Comparison of ENCODE assay signal across 8 mouse cellular contexts in genomic region chr3:131489657-131490142, GRCm38 (mm10). TPM values are rescaled to one million over a fixed set of nuclear protein-coding genes. Genes with fewer than 3 reads are reported as not detected.
DNase-seq lines count a peak whose midpoint lies in the region; ATAC-seq and TF ChIP-seq lines count a peak whose summit lies in the region.

No protein-coding gene starts in this region.

- TF ChIP-seq CTCF in C2C12 (IDR thresholded peaks at IDR 0.05; ENCODE audit: control insufficient read depth, insufficient read depth, insufficient read length): no peak
- no peak for TF ChIP-seq CTCF in heart, adult 2 months (IDR thresholded peaks at IDR 0.05)
- TF ChIP-seq CTCF in liver, embryonic 14.5 days (IDR thresholded peaks at IDR 0.05; ENCODE audit: low read depth): no peak

- H3K27ac ChIP-seq in heart, adult 2 months: peak overlapping the region; percentile 70
- H3K27ac ChIP-seq in liver, embryonic 14.5 days: no peak overlapping the region
- no peak overlapping the region for H3K27ac ChIP-seq in neural tube, embryonic 12.5 days

- peaks cover 52% of the 10 kb centered on the region for H3K79me2 ChIP-seq in C2C12 (ENCODE audit: control insufficient read depth, insufficient read depth)
- H3K79me2 ChIP-seq in heart, adult 2 months (replicated peaks; ENCODE audit: control insufficient read depth, insufficient read depth, low read length): no peaks in the 10 kb centered on the region

- DNase-seq in adipocyte (ENCODE audit: low spot score): peak; percentile 41
- peak; percentile 65 for DNase-seq in embryo, embryonic 9.5 days (ENCODE audit: extremely low spot score)
- no peak for DNase-seq in heart, adult 2 months
- DNase-seq in kidney, adult 8-10 months: peak; percentile 81 to 84
- no peak for DNase-seq in liver, embryonic 14.5 days (ENCODE audit: low read depth in 3 of 3, low spot score in 3 of 3)
- no peak for DNase-seq in natural killer cell, adult 2 months (ENCODE audit: low spot score in 2 of 2)

- peak overlapping the region; percentile 65 for H3K9ac ChIP-seq in heart, adult 2 months (ENCODE audit: low read depth, low read length)
- peak overlapping the region; percentile 40; the same call in 1 of the 2 replicates for H3K9ac ChIP-seq in liver, embryonic 14.5 days (replicated peaks)
- peak overlapping the region; percentile 64 for H3K9ac ChIP-seq in neural tube, embryonic 12.5 days

- H3K4me1 ChIP-seq in heart, adult 2 months (ENCODE audit: control insufficient read depth, insufficient read depth, low read length): peaks cover 4% of the 10 kb centered on the region
- 0 out of 4 replicates have a peak, but pooled peaks cover 0 to 3% of the 10 kb centered on the region in 2 experiments for H3K4me1 ChIP-seq in liver, embryonic 14.5 days (replicated peaks; ENCODE audit: control insufficient read depth in 2 of 2, insufficient read depth in 2 of 2, low read length in 1 of 2)
- H3K4me1 ChIP-seq in neural tube, embryonic 12.5 days: peaks cover 14% of the 10 kb centered on the region

- no peaks in the 10 kb centered on the region for H3K27me3 ChIP-seq in C2C12 (ENCODE audit: control insufficient read depth, insufficient read depth, insufficient read length)
- H3K27me3 ChIP-seq in heart, adult 2 months (ENCODE audit: control insufficient read depth, insufficient read depth, low read length): peaks cover 4% of the 10 kb centered on the region; the same call in 1 of the 2 replicates
- H3K27me3 ChIP-seq in liver, embryonic 14.5 days (ENCODE audit: control insufficient read depth, insufficient read depth, low read length): peaks cover 32% of the 10 kb centered on the region
- H3K27me3 ChIP-seq in neural tube, embryonic 12.5 days (replicated peaks): peaks cover 66% of the 10 kb centered on the region

- H3K4me2 ChIP-seq in liver, embryonic 14.5 days (ENCODE audit: low read depth): peak overlapping the region; percentile 58
- peak overlapping the region; percentile 99 for H3K4me2 ChIP-seq in neural tube, embryonic 12.5 days (replicated peaks)

- H3K9me3 ChIP-seq in liver, embryonic 14.5 days (ENCODE audit: control insufficient read depth, low read length): no peaks in the 10 kb centered on the region
- H3K9me3 ChIP-seq in neural tube, embryonic 12.5 days: no peaks in the 10 kb centered on the region

- H3K36me3 ChIP-seq in C2C12 (ENCODE audit: control insufficient read depth, insufficient read depth): no peaks in the 10 kb centered on the region
- no peaks in the 10 kb centered on the region for H3K36me3 ChIP-seq in heart, adult 2 months (ENCODE audit: control insufficient read depth, insufficient read depth, low read length)
- no peaks in the 10 kb centered on the region for H3K36me3 ChIP-seq in liver, embryonic 14.5 days (replicated peaks; ENCODE audit: control insufficient read depth, insufficient read depth, low read depth)
- H3K36me3 ChIP-seq in neural tube, embryonic 12.5 days: no peaks in the 10 kb centered on the region

- peak overlapping the region; percentile 56 for H3K4me3 ChIP-seq in C2C12 (ENCODE audit: insufficient read depth, poor library complexity, severe bottlenecking)
- H3K4me3 ChIP-seq in heart, adult 2 months: peak overlapping the region; percentile 83
- H3K4me3 ChIP-seq in liver, embryonic 14.5 days (ENCODE audit: insufficient read depth in 1 of 2, low read depth in 2 of 2, low read length in 2 of 2): peak overlapping the region; percentile 49 to 56
- H3K4me3 ChIP-seq in neural tube, embryonic 12.5 days: peak overlapping the region; percentile 65

- intact Hi-C loops in heart, adult 2 months (cut with DNase I): no loop called here

- WGBS in heart, adult 2 months: 1% methylated on average over 35 of the region's 36 CpGs
- WGBS in liver, embryonic 14.5 days (ENCODE audit: insufficient replicate concordance): 2% methylated on average over 26 of the region's 36 CpGs
- under 1% methylated on average over 36 of the region's 36 CpGs for WGBS in neural tube, embryonic 12.5 days

- no peak for TF ChIP-seq POLR2A in heart, adult 2 months (IDR thresholded peaks at IDR 0.05; ENCODE audit: insufficient read depth, low read depth, low read length)

- peaks cover 23% of the 10 kb centered on the region for H3K79me3 ChIP-seq in C2C12 (ENCODE audit: low read depth)

- no peak for TF ChIP-seq EP300 in heart, adult 2 months (IDR thresholded peaks at IDR 0.05; ENCODE audit: insufficient read depth, low read depth, low read length)
- no peak for TF ChIP-seq EP300 in liver, embryonic 14.5 days (IDR thresholded peaks at IDR 0.05; ENCODE audit: low read depth)

- peak overlapping the region; percentile 88 for H3ac ChIP-seq in C2C12 (ENCODE audit: control insufficient read depth, insufficient read length, low read depth)

- peak; percentile 61 for ATAC-seq in liver, embryonic 14.5 days (ENCODE audit: insufficient read depth)
- ATAC-seq in neural tube, embryonic 12.5 days (ENCODE audit: low FRiP score, low read depth): peak; percentile 69

TF ChIP-seq in C2C12, 6 proteins besides CTCF, POLR2A, EP300 and RAD21:
- TF ChIP-seq MYOD1 (IDR thresholded peaks at IDR 0.05; ENCODE audit: control insufficient read depth, insufficient read length, low read depth) (no peak), FOSL1 (IDR thresholded peaks at IDR 0.05; ENCODE audit: insufficient read depth, low read length, poor library complexity, severe bottlenecking) (no peak), MYOG (IDR thresholded peaks at IDR 0.05; ENCODE audit: control insufficient read depth, extremely low read depth, insufficient read length) (no peak), USF1 (IDR thresholded peaks at IDR 0.05; ENCODE audit: low read depth) (no peak), MAX (IDR thresholded peaks at IDR 0.05) (no peak), CEBPB (IDR thresholded peaks at IDR 0.05; ENCODE audit: low read depth) (no peak)
TF ChIP-seq in C2C12: peak in this region for 0.

RNA-seq across cellular contexts. Expression of gene Sgms2, which starts 1.5 kb away (rescaled TPM):
- 8.6 TPM for polyA plus RNA-seq in C2C12 (2012; fragmentation: generic; extraction: Trizol)
- total RNA-seq in heart, adult 2 months (2021): 1 to 10 TPM; 1.4 to 2.5 TPM
- polyA plus RNA-seq in heart, adult 2 months (2012; rRNA removed): 0.92 and 0.97 TPM in 2 replicates
- polyA plus RNA-seq in liver, embryonic 14.5 days (2012; rRNA removed): 0.96 and 1.6 TPM in 2 replicates
- polyA plus RNA-seq in liver, embryonic 14.5 days (2014; fragmentation: Nextera tagmentation; extraction: Ambion mirVana): 2.1 and 3.6 TPM in 2 replicates
- 1.3 and 1.7 TPM in 2 replicates for polyA plus RNA-seq in neural tube, embryonic 12.5 days (2016; fragmentation: Nextera tagmentation; extraction: Ambion mirVana)

Comparison
In these comparisons a context has a peak if more than half of its experiments do, and no peak if none do; other contexts are left out.
1. DNase-seq: peak in adipocyte (single experiment), embryo, embryonic 9.5 days (single experiment) and kidney, adult 8-10 months (2 of 2); none in heart, adult 2 months (0 of 2), liver, embryonic 14.5 days (0 of 3) and natural killer cell, adult 2 months (0 of 2).
2. Peak in every context shown above with its lines, with median percentiles within 50 percentile points of each other: H3K4me3 ChIP-seq and H3K9ac ChIP-seq.